Mouse (Mus musculus): ENCODE data around the gene Thra.
"Not testable (repeated sequence)": the region's sequence is repeated elsewhere in the genome, so short reads cannot be mapped to it uniquely, and the experiment has no call there.

Thra gene

GRCm38 (mm10) chr11:98717904-98718303 lies 22.5 kb upstream of the Thra start:
- peak; percentile 33 to 76 for DNase-seq (ENCODE audit: low spot score in 2 of 2)

GRCm38 (mm10) chr11:98720756-98721155 lies 19.7 kb upstream of the Thra start:
- no peak for DNase-seq (ENCODE audit: low spot score in 2 of 2)

DNA sequence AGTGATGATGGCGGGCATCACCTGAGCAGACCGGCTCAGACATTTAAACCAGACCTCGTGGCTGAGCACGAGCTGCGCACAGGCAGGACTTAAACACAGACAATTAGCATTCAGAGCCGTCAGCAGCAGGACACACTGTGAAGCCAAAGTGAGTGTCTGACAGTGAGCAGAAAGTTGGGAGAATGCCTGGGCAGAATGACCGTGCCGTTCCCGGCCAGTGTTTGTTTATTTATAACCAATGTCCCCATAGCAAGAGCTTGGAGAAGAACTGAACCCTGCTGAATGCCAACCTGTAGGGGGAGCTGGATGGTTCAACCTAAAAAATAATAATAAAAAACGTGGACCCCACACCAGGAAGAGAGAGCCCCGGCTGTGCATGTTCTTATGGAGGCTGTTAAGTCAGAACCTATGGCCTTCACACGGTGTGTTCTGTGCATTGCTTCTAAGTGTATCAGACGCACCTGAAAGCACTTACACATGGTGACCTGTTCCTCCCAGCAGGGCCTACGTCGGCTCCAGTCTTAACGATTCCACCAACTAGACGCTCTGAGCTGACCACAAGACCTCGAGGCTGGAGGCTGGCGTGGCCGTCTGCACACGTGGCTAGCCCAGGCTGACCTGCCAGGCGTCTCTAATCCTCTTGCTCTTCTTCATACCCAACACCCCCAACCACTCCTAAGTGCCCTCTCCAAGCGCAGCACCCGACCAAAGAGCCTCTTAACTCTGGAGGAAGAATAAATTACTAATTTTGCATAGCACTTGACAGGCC lies 18.8 kb upstream of the Thra start:
- DNase-seq (ENCODE audit: low spot score in 2 of 2) = no peak

- no peak for DNase-seq (ENCODE audit: low spot score in 2 of 2)
Observed at GRCm38 (mm10) chr11:98723098-98723497, 17.3 kb upstream of the Thra start.

GRCm38 (mm10) chr11:98725926-98726506 lies 14.4 kb upstream of the Thra start:
- DNase-seq (ENCODE audit: low spot score in 2 of 2) = no peak

- DNase-seq (ENCODE audit: low spot score in 2 of 2) = peak; percentile 67 to 84
Observed at GRCm38 (mm10) chr11:98729119-98729588, 11.3 kb upstream of the Thra start, which contains the start of gene Med24. Med24 (minus strand) TSS chr11:98729435.

GRCm38 (mm10) chr11:98730727-98731126 lies 9.7 kb upstream of the Thra start:
- DNase-seq (ENCODE audit: low spot score in 2 of 2) = no peak

GRCm38 (mm10) chr11:98731134-98731533 lies 9.3 kb upstream of the Thra start:
- DNase-seq (ENCODE audit: low spot score in 2 of 2) = no peak

- no peak for DNase-seq (ENCODE audit: low spot score in 2 of 2)
Observed at GRCm38 (mm10) chr11:98734020-98734419, 6.4 kb upstream of the Thra start.

GRCm38 (mm10) chr11:98735111-98735510 lies 5.3 kb upstream of the Thra start:
- no peak for DNase-seq (ENCODE audit: low spot score in 2 of 2)

- DNase-seq (ENCODE audit: low spot score in 2 of 2) = no peak
Observed at GRCm38 (mm10) chr11:98736176-98736575, 4.3 kb upstream of the Thra start.

DNA sequence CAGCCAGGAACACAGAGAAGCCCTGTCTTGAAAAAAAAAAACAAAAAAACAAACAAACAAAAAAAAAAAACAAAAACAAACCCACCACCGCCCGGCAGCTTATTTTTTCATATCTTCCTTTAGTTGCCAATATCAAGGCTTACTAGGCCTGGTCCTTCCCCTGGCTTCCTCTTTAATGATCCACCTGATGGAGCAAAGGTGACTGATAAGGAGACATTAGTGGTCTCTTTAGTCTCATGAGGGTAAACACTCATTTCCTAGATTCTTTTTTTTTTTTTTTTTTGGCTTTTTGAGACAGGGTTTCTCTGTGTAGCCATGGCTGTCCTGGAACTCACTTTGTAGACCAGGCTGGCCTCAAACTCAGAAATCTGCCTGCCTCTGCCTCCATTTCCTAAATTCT lies 3.2 kb upstream of the Thra start:
- DNase-seq (ENCODE audit: low spot score in 2 of 2) = not testable (repeated sequence)

DNA sequence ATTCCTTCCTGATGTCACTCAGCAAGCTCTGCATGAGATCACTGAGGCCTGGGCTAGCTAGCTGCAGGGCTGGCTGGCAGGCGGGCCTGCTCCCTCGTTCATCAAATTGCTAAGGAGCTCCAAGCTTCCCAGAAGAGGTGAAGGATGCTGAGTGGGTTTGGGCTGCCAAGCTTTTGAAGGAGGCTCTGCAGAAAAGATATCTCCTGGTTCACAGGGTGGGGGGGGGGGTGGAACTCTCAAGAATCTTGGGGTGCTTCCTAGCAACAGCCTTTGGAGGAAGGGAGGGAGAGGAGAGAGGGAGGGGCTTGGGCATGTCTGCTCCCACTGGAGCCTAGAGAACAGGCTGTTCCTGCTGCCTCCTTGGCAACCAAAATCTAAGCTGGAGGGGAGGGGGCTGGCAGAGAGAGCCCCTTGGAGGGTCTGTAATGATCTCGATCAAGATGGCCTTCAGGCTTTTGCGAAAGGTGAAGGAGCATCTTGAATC lies 2.0 kb upstream of the Thra start:
- DNase-seq (ENCODE audit: low spot score in 2 of 2) = no peak

GRCm38 (mm10) chr11:98738925-98739324 lies 1.5 kb upstream of the Thra start:
- no peak for DNase-seq (ENCODE audit: low spot score in 2 of 2)

DNA sequence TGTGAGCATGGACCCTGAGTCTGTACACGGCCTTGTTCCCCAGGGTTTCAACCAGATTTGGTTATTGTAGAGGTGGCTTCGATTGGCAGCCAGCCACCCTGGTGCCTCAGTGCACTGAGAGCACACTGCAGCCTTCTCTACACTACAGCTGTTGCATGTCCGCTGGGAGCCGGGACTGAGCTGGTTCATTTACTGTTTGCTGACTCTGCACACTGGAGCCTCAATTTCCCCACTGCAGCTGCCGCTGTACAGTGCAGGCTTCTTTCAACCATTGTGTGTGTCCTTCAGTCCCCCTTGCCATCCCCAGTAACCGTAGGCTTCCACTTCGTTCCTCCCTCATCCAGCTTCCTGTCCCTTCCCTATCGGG lies 429 bp upstream of the Thra start:
- DNase-seq (ENCODE audit: low spot score in 2 of 2) = no peak

GRCm38 (mm10) chr11:98741051-98741620 lies 698 bp downstream of the Thra start:
- no peak for DNase-seq (ENCODE audit: low spot score in 2 of 2)

GRCm38 (mm10) chr11:98741622-98742396 lies 1.4 kb downstream of the Thra start:
- DNase-seq (ENCODE audit: low spot score in 2 of 2) = peak; percentile 76 to 87

GRCm38 (mm10) chr11:98742397-98743291 lies 2.2 kb downstream of the Thra start:
- no peak for DNase-seq (ENCODE audit: low spot score in 2 of 2)

- no peak for DNase-seq (ENCODE audit: low spot score in 2 of 2)
Observed at GRCm38 (mm10) chr11:98743655-98744345, 3.4 kb downstream of the Thra start.

DNA sequence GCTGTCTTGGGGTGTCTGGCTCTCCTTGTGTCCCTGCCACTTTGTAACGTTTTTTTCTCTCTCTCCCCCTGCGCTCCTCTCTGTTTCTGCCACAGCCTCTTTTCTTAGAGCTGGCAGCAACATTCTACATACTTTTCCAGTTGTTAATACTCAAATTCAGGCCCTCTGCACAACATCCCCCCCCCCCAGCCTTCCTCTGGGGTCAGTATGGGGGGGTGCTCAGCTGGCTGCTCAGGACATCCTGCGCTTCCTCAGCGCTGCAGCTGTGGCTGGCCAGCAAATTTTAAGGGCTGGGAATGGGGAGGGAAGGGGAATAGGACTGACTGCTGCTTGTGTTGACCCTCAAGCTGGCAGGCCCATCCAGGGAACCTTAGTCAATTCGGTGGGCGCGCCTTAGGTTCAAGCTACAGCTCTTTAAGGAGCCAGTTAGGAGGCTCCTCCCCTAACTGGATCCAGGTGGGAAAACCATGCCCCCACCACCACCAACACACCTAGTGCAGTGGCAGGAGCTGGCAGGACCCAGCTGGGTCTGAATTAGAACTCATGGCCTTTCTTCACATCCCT lies 4.1 kb downstream of the Thra start:
- DNase-seq (ENCODE audit: low spot score in 2 of 2) = no peak
